Mouse (Mus musculus) MEL (cell line): ENCODE results near the gene Cdca3.

ENCODE experiments used
- BHLHE40 ChIP-seq: IDR thresholded peaks from 2 replicates; pipeline ENCODE4 v1.6.1; 2012; ENCODE audit warnings: low read depth, mild to moderate bottlenecking, inconsistent platforms, low read length, improper control_type of control experiment, borderline replicate concordance
- CTCF ChIP-seq, 3 experiments: IDR thresholded peaks in 2 of 3; conservative IDR thresholded peaks in 1 of 3; 2 replicates each; pipeline ENCODE4 v1.5.1; 2011 to 2012; ENCODE audit warnings: low read length in 3 of 3, low read depth in 2 of 3, mild to moderate bottlenecking in 2 of 3, improper control_type of control experiment in 1 of 3, inconsistent platforms in 1 of 3, mixed read lengths in 1 of 3, moderate library complexity in 1 of 3; ENCODE audit not compliant: control insufficient read depth in 1 of 3, insufficient read depth in 1 of 3, poor library complexity in 1 of 3, severe bottlenecking in 1 of 3
- EP300 ChIP-seq, 2 experiments: IDR thresholded peaks; 2 replicates each; pipeline ENCODE4 v1.6.1; 2011; ENCODE audit warnings: improper control_type of control experiment in 2 of 2, low read length in 2 of 2, low read depth in 1 of 2, mild to moderate bottlenecking in 1 of 2
- ETS1 ChIP-seq: IDR thresholded peaks from 2 replicates; pipeline ENCODE4 v1.6.1; 2012; ENCODE audit warnings: low read depth, mild to moderate bottlenecking, inconsistent platforms, low read length, improper control_type of control experiment, moderate library complexity
- HCFC1 ChIP-seq: IDR thresholded peaks from 2 replicates; pipeline ENCODE4 v1.6.1; 2012; ENCODE audit warnings: low read depth, mild to moderate bottlenecking, inconsistent platforms, low read length, improper control_type of control experiment, moderate library complexity
- MAFK ChIP-seq: IDR thresholded peaks from 2 replicates; pipeline ENCODE4 v1.6.1; 2011; ENCODE audit warnings: low read depth, mild to moderate bottlenecking, low read length, improper control_type of control experiment, borderline replicate concordance
- MAX ChIP-seq: IDR thresholded peaks from 2 replicates; pipeline ENCODE4 v1.6.1; 2011; ENCODE audit warnings: low read length, improper control_type of control experiment
- MYC ChIP-seq: IDR thresholded peaks from 2 replicates; pipeline ENCODE4 v1.6.1; 2011; ENCODE audit warnings: low read depth, mild to moderate bottlenecking, low read length, improper control_type of control experiment, moderate library complexity
- POLR2A ChIP-seq, 2 experiments: IDR thresholded peaks; 2 replicates each; pipeline ENCODE4 v1.6.1; 2011 to 2012; ENCODE audit warnings: low read length in 2 of 2, mild to moderate bottlenecking in 2 of 2, control low read depth in 1 of 2, improper control_type of control experiment in 1 of 2, low read depth in 1 of 2, moderate library complexity in 1 of 2; ENCODE audit not compliant: control insufficient read depth in 1 of 2, insufficient read depth in 1 of 2, poor library complexity in 1 of 2
- RCOR1 ChIP-seq: IDR thresholded peaks from 2 replicates; pipeline ENCODE4 v1.6.1; 2012; ENCODE audit warnings: low read depth, mild to moderate bottlenecking, inconsistent platforms, low read length, improper control_type of control experiment
- UBTF ChIP-seq: IDR thresholded peaks from 2 replicates; pipeline ENCODE4 v1.6.1; 2012; ENCODE audit warnings: low read depth, mild to moderate bottlenecking, inconsistent platforms, low read length, improper control_type of control experiment, moderate library complexity, borderline replicate concordance; ENCODE audit not compliant: insufficient read depth
- USF1 ChIP-seq: IDR thresholded peaks from 2 replicates; pipeline ENCODE4 v1.6.1; 2014; ENCODE audit warnings: low read depth, mild to moderate bottlenecking, inconsistent platforms, low read length, improper control_type of control experiment, moderate library complexity
- ZMIZ1 ChIP-seq: IDR thresholded peaks from 2 replicates; pipeline ENCODE4 v1.6.1; 2012; ENCODE audit warnings: low read depth, mild to moderate bottlenecking, inconsistent platforms, low read length, improper control_type of control experiment, moderate library complexity

GRCm38 (mm10) chr6:124865766-124866362 lies 36.5 kb downstream of the Cdca3 start:
- TF ChIP-seq BHLHE40 (no peak), POLR2A (IDR thresholded peaks at IDR 0.05; ENCODE audit: control insufficient read depth in 1 of 2, insufficient read depth in 1 of 2, low read depth in 1 of 2, low read length in 2 of 2, poor library complexity in 1 of 2) (no peak), ZMIZ1 (no peak), HCFC1 (no peak), CTCF (IDR thresholded peaks at IDR 0.05 in 2 of 3, conservative IDR thresholded peaks at IDR 0.05 in 1 of 3; ENCODE audit: control insufficient read depth in 1 of 3, insufficient read depth in 1 of 3, low read depth in 2 of 3, low read length in 3 of 3, poor library complexity in 1 of 3, severe bottlenecking in 1 of 3) (no peak), EP300 (IDR thresholded peaks at IDR 0.05; ENCODE audit: low read depth in 1 of 2, low read length in 2 of 2) (no peak), MAX (no peak), MYC (no peak), USF1 (no peak), MAFK (no peak), UBTF (no peak), ETS1 (no peak), RCOR1 (no peak)
